Mouse (Mus musculus): ENCODE data around the gene Pitpnm1. TPM values are rescaled to one million over a fixed set of nuclear protein-coding genes. Genes with fewer than 3 reads are reported as not detected.

Gene Pitpnm1
- total RNA-seq, 4 experiments from 2014 or later = 199 to 206 (median 205) TPM

DNA sequence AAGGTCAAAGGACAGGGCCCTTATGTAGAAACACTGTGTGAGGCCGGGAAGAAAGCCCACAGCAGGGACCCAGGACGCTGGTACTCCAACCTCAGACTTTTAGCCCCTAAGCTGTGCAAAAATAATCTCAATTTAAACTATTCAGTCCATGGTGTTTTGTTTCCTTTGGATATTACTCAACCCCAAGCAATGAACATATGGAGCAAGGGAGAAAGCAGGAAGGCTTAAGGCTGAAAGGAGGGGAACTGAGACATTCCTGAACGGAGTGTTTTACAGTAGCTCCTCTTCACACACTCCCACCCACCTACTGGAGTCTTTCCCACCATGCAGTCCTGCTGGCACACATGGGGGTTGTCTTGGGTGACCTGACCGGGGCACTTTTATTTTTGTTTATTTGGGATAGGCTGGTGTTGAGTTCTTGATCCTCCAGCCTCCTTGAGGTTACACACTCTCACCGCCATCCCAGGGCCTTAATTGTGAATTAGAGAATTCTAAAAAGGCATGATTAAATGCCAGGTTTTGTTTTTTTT lies 5.0 kb upstream of the Pitpnm1 start:
- no peak for DNase-seq (ENCODE audit: low spot score in 2 of 2)

DNA sequence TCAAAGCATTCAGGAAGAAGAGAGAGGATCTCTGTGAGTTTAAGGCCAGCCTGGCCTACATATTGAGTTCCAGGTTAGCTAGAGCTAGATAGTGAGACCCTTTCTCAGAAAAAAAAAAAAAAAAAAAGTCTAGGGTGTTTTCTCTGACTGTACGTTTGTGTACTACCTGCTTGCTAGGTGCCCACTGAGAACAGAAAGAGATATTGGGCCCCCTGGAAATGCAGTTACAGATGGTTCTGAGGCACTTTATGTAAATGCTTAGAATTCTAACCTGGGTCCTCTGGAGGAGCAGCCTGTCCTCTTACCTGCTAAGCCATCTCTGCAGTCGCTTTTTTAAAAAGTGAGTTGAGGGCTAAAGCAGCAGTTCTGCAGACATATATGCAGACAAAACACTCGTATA lies 4.0 kb upstream of the Pitpnm1 start:
- DNase-seq (ENCODE audit: low spot score in 2 of 2) = no peak

DNA sequence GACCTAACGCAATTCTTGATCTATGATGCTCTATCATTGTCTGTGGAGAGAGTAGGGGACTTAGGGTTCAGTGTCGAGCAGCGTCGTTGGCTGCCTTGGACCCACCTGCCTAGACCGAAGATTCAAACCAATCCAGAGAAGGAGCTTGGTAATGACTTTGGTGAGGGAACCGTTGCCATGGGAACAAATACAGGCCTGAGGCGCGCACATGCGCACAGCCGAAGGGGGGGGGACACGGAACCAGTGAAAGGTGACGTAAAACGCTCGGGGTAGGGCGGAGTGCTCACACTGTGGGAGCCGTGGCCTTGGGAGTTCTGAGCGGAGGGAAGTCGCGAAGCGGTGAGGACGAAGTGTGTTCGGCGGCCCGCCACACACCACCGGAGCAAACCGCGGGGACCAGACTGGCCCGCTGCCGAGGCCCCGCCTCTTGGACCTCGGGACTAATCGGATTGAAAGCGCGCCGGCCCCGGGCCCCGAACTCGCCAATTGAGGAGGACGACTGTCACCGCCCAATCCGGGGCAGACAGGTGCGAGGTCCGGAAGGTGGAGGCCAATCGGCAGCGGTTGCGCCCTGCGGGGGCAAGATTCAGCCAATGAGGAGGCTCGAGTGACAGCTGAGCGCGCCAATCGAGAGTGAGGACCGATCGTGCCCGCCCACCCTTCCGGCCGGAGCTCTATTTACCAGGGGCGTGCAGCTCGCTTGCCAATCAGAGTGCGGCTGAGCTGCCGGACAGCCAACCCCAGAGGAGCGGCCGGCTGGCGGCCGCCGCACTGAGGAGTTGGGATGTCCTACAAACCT lies 3.0 kb upstream of the Pitpnm1 start, which contains the start of gene Cdk2ap2:
TSS of gene Cdk2ap2 (plus strand) at position 541 of the 799 bp plus-strand sequence.
- peak; percentile 99 to 100 for DNase-seq (ENCODE audit: low spot score in 2 of 2)

DNA sequence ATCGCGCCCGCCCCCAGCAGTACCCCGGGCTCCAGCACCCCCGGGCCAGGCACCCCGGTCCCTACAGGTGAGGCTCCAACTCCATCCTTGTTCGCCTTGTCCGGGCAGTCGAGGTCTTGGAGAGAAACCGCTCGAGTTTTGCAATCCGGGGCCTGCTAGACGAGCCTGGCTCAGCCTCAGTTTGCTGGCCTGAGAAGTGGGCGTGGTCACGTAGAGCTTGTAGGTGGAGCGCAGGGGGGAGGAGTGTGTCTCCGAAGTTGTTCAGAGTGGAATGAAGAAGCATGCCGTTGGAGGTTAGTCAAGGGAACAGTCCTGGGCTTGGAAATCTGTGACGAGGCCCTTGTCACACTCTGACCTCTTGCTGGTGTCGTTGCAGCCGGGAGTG lies 2.4 kb upstream of the Pitpnm1 start:
- DNase-seq (ENCODE audit: low spot score in 2 of 2) = no peak

DNA sequence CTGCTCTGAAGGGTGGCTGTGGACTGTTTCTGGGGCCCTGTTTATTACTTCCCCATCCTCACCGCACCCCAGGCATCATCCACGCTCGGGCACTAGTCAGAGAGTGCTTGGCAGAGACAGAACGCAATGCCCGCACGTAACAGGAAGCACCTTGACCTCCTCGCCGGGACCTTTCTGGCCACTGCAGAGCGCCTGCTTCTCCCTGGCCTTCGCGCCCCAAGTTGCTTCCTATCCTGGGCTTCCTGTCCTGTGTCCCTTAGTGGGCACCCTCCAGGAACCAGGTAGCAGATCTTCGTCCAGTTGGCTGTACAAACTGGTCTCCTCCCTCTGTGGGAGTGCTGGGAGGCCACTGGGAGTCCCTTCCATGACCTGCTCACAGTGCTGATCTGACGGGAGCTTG lies 1.4 kb upstream of the Pitpnm1 start:
- DNase-seq (ENCODE audit: low spot score in 2 of 2) = no peak

DNA sequence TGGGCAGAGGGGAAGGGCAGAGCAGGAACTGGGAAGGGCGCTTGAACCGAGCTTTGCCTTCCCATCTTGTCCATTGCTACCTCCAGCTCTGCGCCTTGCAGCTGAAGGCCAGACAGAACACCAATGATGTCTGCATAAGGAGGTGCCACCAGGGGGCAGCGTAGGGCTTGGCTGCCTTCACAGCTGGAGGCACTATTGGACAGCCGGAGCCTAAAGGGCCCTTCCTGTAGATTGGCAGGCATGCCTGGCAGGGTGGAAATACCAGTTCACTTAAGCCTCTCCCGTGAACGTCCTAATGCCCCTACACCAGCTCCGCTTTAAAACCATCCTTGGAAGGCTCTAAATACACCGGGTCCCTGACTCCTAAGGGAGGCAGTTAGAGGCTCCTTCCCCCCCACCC lies 742 bp upstream of the Pitpnm1 start:
- DNase-seq (ENCODE audit: low spot score in 2 of 2) = peak; percentile 78 to 81

DNA sequence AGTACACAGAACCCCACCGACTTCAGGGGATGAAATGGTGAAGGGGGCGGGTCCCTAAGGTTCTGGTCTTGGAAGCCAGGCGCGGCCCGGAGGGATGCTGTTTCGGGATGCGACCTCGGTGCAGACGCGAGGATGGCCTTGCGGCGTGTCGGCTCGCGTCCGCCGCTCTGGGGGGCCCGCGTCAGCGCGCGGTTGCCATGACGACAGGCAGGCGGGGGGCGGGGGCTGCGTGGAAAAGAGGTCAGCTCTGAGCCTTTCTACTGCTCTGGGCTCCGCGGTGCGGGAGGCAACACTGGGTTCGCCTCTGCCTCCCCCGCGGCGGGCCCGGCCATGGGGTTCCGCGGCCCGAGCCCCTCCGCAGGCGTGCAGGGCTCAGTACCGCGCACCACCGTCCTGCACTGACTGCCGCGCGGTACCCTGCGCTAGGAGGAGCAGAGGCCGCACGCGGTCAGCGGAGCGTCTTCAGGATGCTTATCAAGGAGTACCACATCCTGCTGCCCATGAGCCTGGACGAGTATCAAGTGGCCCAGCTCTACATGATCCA lies 992 bp downstream of the Pitpnm1 start:
- peak in 1 of 2 experiments; percentile 64 for DNase-seq (ENCODE audit: low spot score in 2 of 2)

DNA sequence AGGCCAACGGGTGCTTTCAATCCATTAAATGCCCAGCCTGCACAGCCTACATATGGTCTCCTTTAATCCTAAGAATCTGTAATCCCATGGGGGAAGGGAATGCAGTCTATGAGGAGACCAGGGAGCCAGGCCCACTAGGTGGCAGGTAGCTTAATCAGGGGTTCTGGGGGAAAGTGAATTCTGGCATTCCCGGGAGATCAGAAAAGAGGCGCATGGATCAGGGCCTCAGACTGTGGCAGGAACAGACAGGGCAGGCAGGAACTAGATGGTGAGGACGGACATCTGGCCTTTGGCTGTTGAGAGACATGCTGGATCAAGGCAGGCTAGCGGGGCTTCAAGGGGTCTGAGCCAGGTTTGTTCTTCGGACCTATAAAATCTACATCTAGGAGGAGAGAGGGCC lies 1.7 kb downstream of the Pitpnm1 start:
- DNase-seq (ENCODE audit: low spot score in 2 of 2) = no peak

DNA sequence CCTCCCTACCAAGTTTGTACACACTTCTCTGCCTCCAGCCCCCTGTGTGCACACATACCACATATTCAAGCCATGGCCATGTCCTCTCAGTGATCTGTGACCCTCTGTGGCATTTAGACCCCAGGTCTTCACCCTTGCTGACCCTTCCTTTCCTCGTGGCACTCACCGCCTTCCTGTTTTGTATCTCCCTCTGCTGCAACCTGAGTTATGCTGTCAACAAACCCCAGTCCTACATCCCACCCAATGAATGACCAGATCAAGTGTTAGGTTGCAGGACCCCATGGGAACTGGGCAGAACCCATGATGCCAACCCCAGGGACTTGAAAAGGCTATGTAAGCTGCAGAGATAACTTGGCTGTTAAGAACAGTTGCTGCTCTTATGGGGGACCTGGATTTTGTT lies 2.3 kb downstream of the Pitpnm1 start:
- no peak for DNase-seq (ENCODE audit: low spot score in 2 of 2)

DNA sequence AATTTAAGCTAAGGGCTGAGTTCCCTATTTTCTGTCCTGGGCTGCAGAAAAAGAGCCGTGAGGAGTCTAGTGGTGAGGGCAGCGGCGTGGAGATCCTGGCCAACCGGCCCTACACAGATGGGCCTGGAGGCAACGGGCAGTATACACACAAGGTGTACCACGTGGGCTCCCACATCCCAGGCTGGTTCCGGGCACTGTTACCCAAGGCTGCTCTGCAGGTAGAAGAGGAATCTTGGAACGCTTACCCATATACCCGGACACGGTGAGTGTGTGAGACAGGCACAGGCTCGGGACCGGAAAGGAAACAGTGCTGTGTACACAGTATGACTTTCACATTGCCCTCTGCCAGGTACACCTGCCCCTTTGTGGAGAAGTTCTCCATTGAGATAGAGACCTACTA lies 2.8 kb downstream of the Pitpnm1 start:
- no peak for DNase-seq (ENCODE audit: low spot score in 2 of 2)

DNA sequence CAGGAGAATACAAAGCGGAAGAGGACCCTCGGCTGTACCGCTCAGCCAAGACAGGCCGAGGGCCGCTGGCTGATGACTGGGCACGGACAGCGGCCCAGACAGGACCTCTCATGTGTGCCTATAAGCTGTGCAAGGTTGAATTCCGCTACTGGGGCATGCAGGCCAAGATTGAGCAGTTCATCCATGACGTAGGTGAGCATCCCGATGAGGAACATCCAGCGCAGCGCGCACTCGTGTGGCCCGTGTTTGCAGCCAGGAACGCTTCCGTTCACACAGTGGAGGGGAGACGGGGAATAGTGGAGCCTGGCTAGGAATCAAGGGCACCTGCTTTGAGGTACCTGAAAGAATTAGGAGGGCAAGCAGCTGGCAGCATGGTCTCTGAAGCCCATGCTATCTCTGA lies 3.5 kb downstream of the Pitpnm1 start:
- no peak for DNase-seq (ENCODE audit: low spot score in 2 of 2)

DNA sequence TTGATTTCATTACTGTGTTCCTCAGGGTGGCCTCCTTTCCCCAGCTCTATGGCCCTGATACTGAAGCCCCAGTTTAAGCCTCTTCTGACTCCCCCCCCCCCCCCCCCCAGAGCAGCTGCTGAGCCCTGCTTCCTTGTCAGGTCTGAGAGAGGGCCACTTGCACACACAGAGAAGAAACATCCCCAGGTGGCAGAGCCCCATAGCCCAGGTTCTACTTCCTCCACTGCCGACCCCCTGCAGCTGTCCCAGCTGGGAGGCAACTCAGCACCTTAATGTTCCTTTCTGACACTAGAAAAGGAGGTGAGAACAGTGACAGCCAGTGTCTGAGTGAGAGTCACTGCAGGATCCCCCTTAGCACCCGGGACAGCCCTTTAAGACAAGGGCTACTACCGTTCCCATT lies 4.0 kb downstream of the Pitpnm1 start:
- no peak for DNase-seq (ENCODE audit: low spot score in 2 of 2)

DNA sequence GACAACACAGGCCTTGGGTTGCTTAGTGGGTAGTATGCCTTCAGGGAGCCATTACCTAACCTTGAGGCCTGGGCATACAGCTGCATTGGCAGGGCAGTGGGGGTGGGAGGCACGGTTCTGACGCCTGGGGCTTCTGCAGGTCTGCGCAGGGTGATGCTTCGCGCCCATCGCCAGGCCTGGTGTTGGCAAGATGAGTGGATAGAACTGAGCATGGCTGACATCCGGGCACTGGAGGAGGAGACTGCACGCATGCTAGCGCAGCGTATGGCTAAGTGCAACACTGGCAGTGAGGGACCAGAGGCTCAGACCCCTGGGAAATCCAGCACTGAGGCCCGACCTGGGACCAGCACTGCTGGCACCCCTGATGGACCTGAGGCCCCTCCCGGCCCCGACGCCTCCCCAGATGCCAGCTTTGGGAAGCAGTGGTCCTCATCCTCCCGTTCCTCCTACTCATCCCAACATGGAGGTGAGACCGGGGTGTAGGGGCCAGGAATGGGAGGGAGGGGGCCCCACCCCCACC lies 4.9 kb downstream of the Pitpnm1 start:
- DNase-seq (ENCODE audit: low spot score in 2 of 2) = no peak

DNA sequence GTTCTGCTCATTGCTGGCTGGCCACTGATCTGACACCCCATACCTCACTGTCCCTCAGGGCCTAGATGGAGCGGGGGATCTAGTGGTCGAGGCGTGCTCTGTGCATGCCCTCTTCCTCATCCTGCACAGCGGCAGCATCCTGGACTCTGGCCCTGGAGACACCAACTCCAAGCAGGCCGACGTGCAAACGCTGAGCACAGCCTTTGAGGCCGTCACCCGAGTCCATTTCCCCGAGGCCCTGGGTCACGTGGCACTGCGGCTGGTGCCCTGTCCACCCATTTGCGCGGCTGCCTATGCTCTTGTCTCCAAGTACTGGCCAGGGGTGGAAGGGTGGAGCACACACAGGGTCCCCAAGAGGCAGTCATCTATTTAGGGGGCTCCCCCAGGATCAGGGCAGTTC lies 6.9 kb downstream of the Pitpnm1 start:
- no peak for DNase-seq (ENCODE audit: low spot score in 2 of 2)

DNA sequence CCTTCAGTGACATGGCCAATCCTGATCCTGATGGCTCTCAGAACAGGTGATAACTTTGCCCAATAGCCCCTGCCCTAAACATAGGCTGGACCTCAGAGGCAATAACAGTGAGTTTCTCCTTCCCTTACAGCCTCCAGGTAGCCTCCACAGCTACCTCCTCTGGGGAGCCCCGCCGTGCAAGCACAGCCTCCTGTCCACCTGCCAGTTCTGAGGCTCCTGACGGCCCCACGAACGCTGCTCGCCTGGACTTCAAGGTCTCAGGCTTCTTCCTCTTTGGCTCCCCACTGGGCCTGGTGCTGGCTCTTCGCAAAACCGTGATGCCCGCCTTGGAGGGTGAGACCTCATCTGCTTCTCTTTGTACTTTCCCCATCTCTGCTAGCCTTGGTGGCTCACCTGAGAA lies 8.7 kb downstream of the Pitpnm1 start:
- DNase-seq (ENCODE audit: low spot score in 2 of 2) = no peak

DNA sequence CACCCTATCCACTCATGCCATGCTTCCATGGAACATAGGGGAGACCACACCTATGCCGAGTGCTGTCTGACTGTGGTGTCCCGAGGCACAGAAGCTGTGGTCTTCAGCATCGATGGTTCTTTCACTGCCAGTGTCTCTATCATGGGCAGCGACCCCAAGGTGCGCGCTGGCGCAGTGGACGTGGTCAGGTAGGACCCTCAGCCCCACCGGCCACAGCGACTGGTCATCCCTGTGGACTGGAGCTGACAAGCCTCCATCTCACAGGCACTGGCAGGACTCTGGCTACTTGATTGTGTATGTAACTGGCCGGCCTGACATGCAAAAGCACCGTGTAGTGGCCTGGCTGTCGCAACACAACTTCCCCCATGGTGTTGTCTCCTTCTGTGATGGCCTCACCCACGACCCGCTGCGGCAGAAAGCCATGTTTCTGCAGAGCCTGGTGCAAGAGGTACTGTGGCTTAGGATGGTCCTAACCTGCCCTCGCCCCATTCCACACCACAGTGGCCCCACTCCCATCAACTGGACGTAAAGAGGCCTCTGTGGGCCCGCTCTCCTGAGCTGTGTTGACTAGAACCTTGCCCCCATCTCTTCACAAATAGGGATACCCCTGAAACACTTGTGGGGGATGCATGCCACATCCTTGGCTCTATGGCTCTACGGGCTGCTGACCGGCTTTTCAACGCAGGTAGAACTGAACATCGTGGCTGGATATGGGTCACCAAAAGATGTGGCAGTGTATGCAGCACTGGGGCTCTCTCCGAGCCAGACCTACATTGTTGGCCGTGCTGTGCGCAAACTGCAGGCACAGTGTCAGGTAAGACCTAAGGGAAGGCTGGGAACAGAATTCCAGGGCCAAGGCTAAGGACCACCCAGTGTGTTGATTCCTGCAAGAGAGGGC lies 12.5 kb downstream of the Pitpnm1 start:
- no peak for DNase-seq (ENCODE audit: low spot score in 2 of 2)

DNA sequence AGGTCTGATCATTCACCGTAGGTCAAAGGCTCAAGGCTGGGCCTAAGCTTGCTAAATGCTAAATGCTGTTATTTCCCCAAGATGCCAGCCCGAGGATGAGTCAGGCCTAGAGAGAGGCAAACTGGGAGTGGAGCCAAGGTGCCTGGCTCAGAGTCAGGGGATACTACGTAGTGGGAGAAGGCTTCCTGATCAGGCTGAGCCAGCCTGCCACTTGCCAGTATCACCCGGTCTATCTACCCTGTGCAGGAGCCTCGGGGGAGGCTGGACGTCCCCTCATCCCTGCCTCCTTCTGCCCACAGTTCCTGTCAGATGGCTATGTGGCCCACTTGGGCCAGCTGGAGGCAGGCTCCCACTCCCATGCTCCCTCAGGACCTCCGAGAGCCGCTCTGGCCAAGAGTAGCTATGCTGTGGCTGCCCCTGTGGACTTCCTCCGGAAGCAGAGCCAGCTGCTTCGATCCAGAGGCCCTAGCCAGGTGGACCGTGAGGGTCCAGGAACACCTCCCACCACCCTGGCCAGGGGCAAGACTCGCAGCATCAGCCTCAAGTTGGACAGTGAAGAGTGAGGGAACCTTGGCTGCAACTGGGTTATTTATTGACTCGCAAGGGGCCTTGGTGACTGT lies 13.5 kb downstream of the Pitpnm1 start:
- peak; percentile 71 to 76 for DNase-seq (ENCODE audit: low spot score in 2 of 2)

DNA sequence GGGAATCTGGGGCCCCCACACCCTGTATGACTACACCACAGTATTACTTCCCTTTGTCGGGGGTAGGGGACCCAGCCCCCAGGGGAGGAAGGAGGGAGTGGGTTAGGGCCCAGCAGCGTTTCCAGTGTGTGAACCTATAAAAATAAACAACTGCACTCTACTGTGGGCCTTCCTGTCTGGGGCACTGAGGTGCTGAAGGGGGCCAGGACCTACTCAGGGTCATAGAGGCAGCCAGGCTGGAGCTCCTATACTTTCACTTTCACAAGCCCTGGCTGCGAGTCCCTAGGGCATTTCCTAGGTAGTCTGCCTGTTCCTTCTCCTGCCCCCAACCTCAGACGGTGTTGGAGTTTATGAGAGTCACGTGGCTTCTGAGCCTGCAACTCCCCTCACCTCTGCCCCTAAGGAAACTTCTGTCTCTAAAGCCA lies 14.0 kb downstream of the Pitpnm1 start:
- DNase-seq (ENCODE audit: low spot score in 2 of 2) = no peak

DNA sequence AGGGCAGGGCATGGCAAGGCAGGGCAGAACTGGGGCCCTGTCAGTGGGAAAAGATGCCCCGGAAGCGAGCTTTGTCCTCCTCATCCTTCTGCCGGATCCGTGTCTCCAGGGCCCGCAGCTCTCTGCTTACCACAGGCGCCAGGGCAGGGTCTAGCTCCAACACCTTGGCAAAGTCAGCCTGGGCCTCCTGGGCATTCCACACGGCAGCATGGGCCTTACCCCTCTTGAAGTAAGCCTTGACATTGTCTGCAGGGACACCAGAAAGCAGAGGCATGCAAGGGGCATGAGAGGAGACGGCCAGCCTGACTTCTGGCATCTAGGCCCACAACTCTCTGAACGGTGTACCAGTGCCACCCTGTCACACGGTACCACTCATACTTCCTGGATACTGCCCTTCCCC lies 14.8 kb downstream of the Pitpnm1 start:
- no peak for DNase-seq (ENCODE audit: low spot score in 2 of 2)

DNA sequence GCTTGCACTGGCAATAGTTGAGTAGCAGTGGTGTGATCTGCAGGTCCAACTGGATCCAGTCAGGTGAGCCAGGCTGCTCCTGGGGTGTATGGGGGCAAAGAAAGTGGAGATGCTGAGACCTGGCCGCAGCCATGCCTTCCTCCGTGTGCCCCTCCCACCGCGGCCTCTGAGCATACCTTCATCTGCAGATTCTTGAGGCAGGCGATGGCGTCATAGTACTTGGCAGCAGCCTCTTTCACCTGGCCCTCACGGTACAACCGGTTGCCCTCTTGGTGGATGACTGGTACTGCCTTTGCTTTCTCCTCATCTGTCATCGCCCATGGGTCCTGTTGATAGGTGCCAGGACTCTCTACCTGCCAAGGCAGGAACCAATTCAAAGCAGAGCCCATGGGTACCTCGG lies 15.3 kb downstream of the Pitpnm1 start:
- DNase-seq (ENCODE audit: low spot score in 2 of 2) = no peak

DNA sequence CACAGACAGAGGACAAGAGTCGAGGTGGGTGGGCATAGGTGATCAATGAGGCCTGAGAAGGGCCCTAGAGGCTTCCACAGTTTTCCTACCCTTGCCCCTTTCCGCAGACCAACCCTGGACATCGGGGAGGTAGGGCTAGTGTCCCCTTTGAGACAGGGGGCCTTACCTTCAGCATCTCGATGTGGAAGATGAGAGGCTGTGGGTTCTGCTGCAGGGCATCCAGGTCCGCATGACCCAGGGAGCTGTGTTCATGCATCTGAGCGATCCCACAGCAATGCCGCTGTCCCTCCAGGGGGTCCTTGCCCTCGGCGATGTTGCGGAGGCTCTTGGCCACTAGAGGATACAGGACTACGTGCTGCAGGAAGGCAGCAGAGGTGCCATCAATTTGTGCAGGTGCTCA lies 16.0 kb downstream of the Pitpnm1 start:
- DNase-seq (ENCODE audit: low spot score in 2 of 2) = no peak

All from left cerebral cortex, adult 8-10 months (tissue).